Mouse (Mus musculus) monocyte, adult 2 months (primary cell): ENCODE data around the gene Tubb2a.

Experiments used
- DNase-seq, 2 experiments: peaks; one replicate each; pipeline ENCODE4 v3.0.0; 2022; ENCODE audit warnings: low spot score in 2 of 2, low read depth in 1 of 2

The Tubb2a gene

GRCm38 (mm10) chr13:34054391-34054790, 23.4 kb downstream of the Tubb2a start:
- DNase-seq = no peak

GRCm38 (mm10) chr13:34053673-34054282, 24.0 kb downstream of the Tubb2a start:
- no peak for DNase-seq

GRCm38 (mm10) chr13:34051692-34052091, 26.1 kb downstream of the Tubb2a start:
- DNase-seq = peak; percentile 33 to 34

- peak; percentile 39 to 41 for DNase-seq
These were observed 27.3 kb downstream of the Tubb2a start for GRCm38 (mm10) chr13:34050479-34050878.

- DNase-seq = no peak
These were observed 30.3 kb downstream of the Tubb2a start for GRCm38 (mm10) chr13:34047526-34047925.

GRCm38 (mm10) chr13:34046421-34047012, 31.3 kb downstream of the Tubb2a start:
- peak; percentile 19 to 51 for DNase-seq

- no peak for DNase-seq
These were observed 32.1 kb downstream of the Tubb2a start for GRCm38 (mm10) chr13:34045511-34046249.

- no peak for DNase-seq
These were observed 34.0 kb downstream of the Tubb2a start for GRCm38 (mm10) chr13:34043716-34044393.

- no peak for DNase-seq
These were observed 37.7 kb downstream of the Tubb2a start for GRCm38 (mm10) chr13:34040091-34040490.

GRCm38 (mm10) chr13:34038901-34039341, 38.9 kb downstream of the Tubb2a start:
- no peak for DNase-seq

GRCm38 (mm10) chr13:34038056-34038432, 39.8 kb downstream of the Tubb2a start:
- DNase-seq = no peak

GRCm38 (mm10) chr13:34037172-34038055, 40.4 kb downstream of the Tubb2a start, which contains the start of gene Bphl:
Bphl (plus strand) TSS chr13:34037597.
- DNase-seq = peak; percentile 56 to 73

- DNase-seq = no peak
These were observed 41.1 kb downstream of the Tubb2a start for GRCm38 (mm10) chr13:34036726-34037125.

- no peak for DNase-seq
These were observed 42.4 kb downstream of the Tubb2a start for GRCm38 (mm10) chr13:34035424-34035823.

GRCm38 (mm10) chr13:34032041-34032440, 45.8 kb downstream of the Tubb2a start:
- no peak for DNase-seq
